Mouse (Mus musculus) megakaryocyte progenitor cell, adult 5-6 weeks (primary cell): ENCODE measurements around the gene Pdlim4. TPM values are rescaled to one million over a fixed set of nuclear protein-coding genes. Genes with fewer than 3 reads are reported as not detected.

Experiments used
- ATAC-seq: replicated peaks from 2 replicates; pipeline ENCODE4 v1.8.0; 2016; ENCODE audit warnings: mild to moderate bottlenecking, moderate TSS enrichment, inconsistent platforms; ENCODE audit not compliant: poor library complexity
- total RNA-seq, 2 experiments: library from RNA; stranded (forward) in 1 of 2; stranded (reverse) in 1 of 2; fragments of 157-497, 149-512 nt in 1 of 2; fragments of 200-1000 nt in 1 of 2; gene quantifications; 2 replicates each; pipeline versions ENCODE4 v1.2.3 to v1.2.4; 2015 to 2017

The Pdlim4 gene
- total RNA-seq, 2 experiments from 2014 or later: not detected

DNA sequence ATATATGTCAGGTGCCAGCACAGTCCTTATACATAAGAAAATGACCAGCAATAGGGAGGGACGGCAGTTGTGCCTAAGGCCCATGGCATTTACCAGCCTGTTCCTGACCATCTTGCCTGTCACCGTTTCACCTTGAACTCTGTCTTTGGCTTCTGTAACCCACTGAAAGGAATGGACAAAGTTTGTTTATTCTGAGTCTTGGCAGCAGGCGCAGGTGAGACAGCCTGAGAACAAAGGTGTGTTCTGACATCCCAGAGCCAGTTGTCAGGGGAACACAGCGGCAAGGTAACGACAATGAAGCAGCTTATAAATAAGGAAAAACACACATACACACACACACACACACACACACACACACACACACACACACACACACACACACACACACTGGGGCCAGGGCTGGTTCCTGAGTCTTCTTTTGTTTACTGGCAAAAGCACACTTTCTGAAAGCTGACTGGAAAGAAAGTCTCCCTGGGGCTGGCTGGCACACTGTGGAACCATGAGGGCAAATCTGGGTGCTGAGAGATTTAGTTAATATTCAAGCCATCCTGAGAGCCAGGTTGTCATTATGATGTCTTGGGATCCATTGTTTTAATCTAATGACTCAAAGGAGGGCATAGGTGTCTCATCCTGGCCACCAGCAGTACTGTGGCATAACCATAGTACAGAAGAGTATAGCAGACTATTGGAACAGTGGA, 47.3 kb downstream of the Pdlim4 start:
- no peak for ATAC-seq

DNA sequence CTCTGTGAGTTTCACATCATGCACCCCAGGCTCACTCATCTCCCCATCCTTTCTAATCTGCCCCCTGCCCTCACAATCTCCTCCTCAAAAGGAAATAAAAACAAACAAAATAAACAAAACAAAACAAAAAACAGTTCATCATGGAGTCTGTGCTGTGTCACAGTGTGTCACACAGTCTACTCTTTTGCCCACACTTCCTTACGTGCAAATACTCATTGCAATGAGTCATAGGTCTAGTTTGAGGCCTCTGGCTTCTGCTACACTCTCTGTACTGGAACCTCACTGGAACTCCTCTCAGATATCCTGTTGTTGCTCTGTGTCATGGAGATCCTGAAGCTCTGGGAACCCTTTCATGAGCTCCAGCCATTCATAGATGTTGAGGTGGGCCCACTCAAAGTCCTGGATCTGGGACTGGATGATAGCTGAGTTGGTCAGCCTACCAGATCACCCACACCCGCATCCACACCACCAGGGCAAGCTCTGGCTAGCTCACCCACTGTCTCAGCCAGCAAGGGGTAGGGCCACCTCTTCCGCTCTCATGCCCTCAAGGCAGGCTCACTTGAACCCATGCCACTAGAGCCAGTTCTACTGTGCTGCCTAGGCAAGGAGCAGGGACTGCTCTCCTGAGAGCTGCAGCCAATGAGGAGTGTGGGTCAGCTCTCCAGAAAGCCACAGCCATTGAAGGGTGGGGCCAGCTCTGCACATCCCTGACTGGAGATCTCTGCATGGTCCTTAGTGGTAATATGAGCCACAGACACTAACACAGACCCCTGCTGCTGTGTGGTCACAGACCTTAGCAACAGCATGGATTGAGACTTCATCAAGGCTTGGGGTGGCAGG, 49.7 kb downstream of the Pdlim4 start:
- no peak for ATAC-seq

DNA sequence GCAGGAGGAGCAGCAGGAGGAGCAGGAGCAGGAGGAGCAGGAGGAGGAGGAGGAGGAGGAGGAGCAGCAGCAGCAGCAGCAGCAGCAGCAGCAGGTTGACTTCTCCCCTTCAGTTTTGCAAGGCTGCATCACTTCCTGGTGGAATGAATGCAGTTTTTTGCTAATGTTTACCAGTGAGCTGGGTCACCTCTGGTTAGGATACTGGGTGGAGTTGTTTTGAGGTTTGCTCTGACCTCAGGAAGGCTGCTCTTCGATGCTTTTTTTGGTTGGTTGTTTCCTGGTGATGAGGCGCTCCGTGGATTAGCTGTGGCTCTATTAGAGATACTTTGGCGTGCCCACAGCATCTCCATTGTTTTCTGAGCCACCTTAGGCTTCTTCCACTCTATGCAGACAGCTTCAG, 51.2 kb downstream of the Pdlim4 start:
- ATAC-seq: no peak

DNA sequence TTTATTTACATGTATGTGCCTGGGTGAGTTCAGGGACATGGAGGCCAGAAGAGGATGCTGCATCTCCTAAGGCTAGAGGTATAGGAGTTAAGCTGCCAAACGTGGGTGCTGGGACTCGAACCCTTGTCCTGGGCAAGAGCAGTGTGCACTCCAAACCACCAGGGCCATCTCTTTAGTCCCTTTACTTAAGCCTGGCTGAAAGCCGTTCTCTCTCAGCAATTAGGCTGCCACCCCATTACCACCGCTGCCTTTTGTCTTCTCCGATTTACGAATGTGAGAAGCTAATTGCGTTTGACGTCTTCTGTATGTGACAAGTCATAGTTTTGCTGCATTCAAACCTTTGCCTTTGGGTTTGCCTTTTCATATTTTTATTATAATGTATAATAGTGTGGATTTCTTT, 52.8 kb downstream of the Pdlim4 start:
- no peak for ATAC-seq

DNA sequence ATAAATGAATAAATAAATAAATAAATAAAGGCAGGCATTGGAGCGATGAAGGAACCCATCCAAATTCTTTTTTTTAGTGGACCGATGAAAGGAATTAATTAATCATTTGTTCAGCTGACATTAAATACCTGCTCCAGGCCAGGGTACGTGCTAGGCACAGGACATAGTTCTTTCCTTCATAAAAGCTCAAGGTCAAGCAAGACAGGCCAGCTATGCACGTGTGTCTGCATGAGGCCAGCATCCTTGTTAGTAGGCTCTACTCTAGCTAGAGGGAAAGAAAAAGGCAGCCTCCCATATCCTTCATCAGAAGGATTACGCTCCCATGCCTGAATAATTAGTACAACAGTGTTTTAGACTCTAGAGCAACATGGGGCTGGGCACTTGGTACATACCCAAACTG, 55.9 kb downstream of the Pdlim4 start:
- no peak for ATAC-seq

DNA sequence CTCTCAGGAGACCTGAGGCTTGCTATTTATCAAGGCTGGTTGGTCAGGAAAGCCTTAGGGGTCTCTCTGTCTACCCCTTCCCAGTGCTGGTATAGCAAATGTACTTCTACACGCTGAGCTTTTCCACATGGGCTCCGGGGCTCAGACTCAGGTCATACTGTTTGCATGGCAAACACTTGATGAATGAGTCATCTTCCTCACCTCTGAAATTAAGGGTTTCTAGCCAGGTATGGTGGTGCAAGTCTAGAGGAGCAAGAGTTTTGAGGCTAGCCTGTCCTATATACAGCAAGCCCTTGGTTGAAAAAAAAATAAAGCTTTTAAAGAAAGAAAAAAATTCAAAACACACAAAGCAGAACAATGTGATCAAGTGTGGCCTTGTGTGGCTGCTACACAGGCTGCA, 57.6 kb downstream of the Pdlim4 start:
- no peak for ATAC-seq

DNA sequence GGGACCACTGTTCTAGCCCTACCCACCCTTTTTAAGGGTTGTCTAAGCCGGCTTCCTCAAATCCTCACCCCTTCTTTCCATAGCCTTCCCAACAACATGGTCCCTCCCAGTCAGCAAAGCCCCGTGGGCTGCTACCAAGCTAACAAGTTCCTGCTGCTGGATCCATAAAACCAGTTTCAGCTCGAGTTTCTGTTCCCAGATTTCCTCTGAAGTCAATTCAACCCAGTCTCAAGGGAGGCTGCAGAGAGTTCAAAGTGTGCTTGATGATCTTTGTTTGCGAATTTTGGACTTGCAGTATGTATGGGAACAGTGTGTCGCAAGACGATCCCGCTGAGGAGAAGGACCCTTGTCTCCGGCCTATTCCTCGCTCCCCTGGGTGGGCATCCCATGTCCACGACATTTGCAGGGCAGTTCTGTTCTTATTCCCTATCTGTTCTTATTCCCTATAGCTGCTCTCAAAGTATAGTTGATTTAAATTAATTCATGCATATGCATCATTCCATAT, 60.3 kb downstream of the Pdlim4 start:
- no peak for ATAC-seq

DNA sequence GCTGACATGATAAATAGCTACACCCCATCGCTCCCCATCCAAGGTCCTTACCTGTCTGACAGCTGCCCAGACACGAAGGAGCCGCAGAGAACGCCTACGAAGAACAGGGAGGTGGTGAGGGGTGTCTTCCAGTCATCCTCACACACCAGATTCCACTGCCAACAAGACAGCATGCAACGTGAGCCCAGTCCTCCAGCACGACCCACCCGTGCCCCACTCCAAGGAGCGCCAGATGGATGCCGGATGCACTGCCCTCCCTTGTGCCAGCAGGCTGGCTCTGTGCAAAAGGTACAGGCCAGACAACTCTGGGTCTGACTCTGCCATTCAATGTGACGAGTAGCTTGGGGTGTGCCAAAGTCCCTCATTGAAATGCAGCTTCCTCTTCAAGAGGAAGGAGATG, 61.1 kb downstream of the Pdlim4 start:
- ATAC-seq: no peak

DNA sequence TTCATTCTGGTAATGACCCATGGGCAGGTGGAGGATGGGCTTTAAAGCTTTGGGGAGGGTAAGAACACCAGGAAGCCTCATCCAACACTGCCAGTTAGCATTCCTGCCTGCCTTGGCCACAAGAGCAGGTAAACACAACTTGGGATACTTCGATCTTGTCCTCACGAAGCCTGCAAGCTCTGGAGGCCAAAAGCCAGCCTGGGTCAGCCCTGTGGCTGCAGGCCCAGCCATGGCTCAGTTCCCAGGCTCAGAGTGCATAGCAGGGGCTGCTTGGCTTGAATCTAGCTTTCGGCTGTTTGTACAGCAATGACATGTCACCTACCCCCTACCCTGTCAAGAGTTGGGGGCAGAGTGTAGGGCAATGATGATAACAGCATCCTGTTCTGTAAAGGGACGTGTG, 61.9 kb downstream of the Pdlim4 start:
- no peak for ATAC-seq

DNA sequence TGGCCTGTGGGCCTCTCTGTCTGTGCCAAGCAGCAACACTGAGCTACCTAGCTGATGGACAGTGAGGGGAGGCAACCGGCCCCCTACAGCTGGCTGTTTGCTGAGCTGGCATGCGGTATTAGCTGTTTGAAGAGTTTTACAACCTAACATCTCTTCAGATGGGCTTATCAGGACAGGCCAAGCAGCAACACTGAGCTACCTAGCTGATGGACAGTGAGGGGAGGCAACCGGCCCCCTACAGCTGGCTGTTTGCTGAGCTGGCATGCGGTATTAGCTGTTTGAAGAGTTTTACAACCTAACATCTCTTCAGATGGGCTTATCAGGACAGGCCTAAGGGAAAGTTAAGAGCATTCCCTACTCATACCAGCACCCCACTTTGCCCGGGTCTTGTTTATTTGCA, 62.5 kb downstream of the Pdlim4 start:
- peak; percentile 51 for ATAC-seq

Other genes with a start within 250 kb of the Pdlim4 start
- gene Gm12216, start 209.8 kb downstream of the Pdlim4 start, total RNA-seq (2015): 0.93 and 2.4 TPM in 2 replicates
- gene Gm12216, start 209.8 kb downstream of the Pdlim4 start, total RNA-seq (2017): 0.21 and 2.2 TPM in 2 replicates
- 8.3 and 11.3 TPM in 2 replicates for gene Slc22a5, start 177.4 kb downstream of the Pdlim4 start, total RNA-seq (2015)
- 8.0 and 12.7 TPM in 2 replicates for gene Slc22a5, start 177.4 kb downstream of the Pdlim4 start, total RNA-seq (2017)
- 1.4 and 3.0 TPM in 2 replicates for gene Slc22a21, start 88.7 kb downstream of the Pdlim4 start, total RNA-seq (2015)
- 0.71 and 2.3 TPM in 2 replicates for gene Slc22a21, start 88.7 kb downstream of the Pdlim4 start, total RNA-seq (2017)
- gene Slc22a4, start 40.9 kb downstream of the Pdlim4 start, total RNA-seq (2015): 22.2 and 23.6 TPM in 2 replicates
- 15.3 and 22.6 TPM in 2 replicates for gene Slc22a4, start 40.9 kb downstream of the Pdlim4 start, total RNA-seq (2017)
- 0.05 and 0.15 TPM in 2 replicates for gene P4ha2, start 31.1 kb upstream of the Pdlim4 start, total RNA-seq (2015)
- 0.21 and 0.44 TPM in 2 replicates for gene P4ha2, start 31.1 kb upstream of the Pdlim4 start, total RNA-seq (2017)
- gene Csf2, start 180.7 kb upstream of the Pdlim4 start, total RNA-seq (2015): not detected in 2 replicates
- not detected in 2 replicates for gene Csf2, start 180.7 kb upstream of the Pdlim4 start, total RNA-seq (2017)
- not detected in 2 replicates for gene Il3, start 198.3 kb upstream of the Pdlim4 start, total RNA-seq (2015)
- not detected in 2 replicates for gene Il3, start 198.3 kb upstream of the Pdlim4 start, total RNA-seq (2017)
- gene Acsl6, start 234.8 kb upstream of the Pdlim4 start, total RNA-seq (2015): 0.86 and 3.2 TPM in 2 replicates
- 1.2 and 3.5 TPM in 2 replicates for gene Acsl6, start 234.8 kb upstream of the Pdlim4 start, total RNA-seq (2017)